Comparison of ENCODE assay signal across 8 mouse cellular contexts in genomic region chr1:131207531-131207930, GRCm38 (mm10). TPM values are rescaled to one million over a fixed set of nuclear protein-coding genes. Genes with fewer than 3 reads are reported as not detected.
DNase-seq lines count a peak whose midpoint lies in the region; ATAC-seq and TF ChIP-seq lines count a peak whose summit lies in the region.

No protein-coding gene starts in this region.

- no peak overlapping the region for H3K4me3 ChIP-seq in CH12.LX (replicated peaks in 1 of 3; ENCODE audit: low read depth in 2 of 3, low read length in 2 of 3, poor library complexity in 1 of 3)
- H3K4me3 ChIP-seq in heart, embryonic 16.5 days (ENCODE audit: low read length): no peak overlapping the region

- no peaks in the 10 kb centered on the region for H3K27me3 ChIP-seq in CH12.LX (replicated peaks)
- H3K27me3 ChIP-seq in heart, embryonic 16.5 days (ENCODE audit: control insufficient read depth, insufficient read depth, low read length): no peaks in the 10 kb centered on the region

- H3K27ac ChIP-seq in CH12.LX (ENCODE audit: insufficient read depth, low read depth): no peak overlapping the region
- no peak overlapping the region for H3K27ac ChIP-seq in heart, embryonic 16.5 days (ENCODE audit: low read length)

- no peak for TF ChIP-seq POLR2A in CH12.LX (IDR thresholded peaks at IDR 0.05; ENCODE audit: low read depth, low read length)

- no peak overlapping the region for H3K9ac ChIP-seq in CH12.LX (ENCODE audit: insufficient read depth, low read depth)
- H3K9ac ChIP-seq in heart, embryonic 16.5 days (ENCODE audit: low read length): no peak overlapping the region

- peak; percentile 77 for TF ChIP-seq RAD21 in CH12.LX (IDR thresholded peaks at IDR 0.05; ENCODE audit: low read depth, low read length)

- ATAC-seq in heart, embryonic 16.5 days (replicated peaks; ENCODE audit: extremely low read depth, insufficient read depth, low FRiP score): 0 out of 2 replicates have a peak, but pooled peaks have one; percentile 62
- no peak for ATAC-seq in inflammation-experienced regulatory T-cells, adult 6 months

- no peak for TF ChIP-seq EP300 in CH12.LX (IDR thresholded peaks at IDR 0.05; ENCODE audit: low read length)

- H3K4me2 ChIP-seq in CH12.LX (ENCODE audit: insufficient read depth, low read depth, poor library complexity, severe bottlenecking): no peak overlapping the region
- no peak overlapping the region for H3K4me2 ChIP-seq in heart, embryonic 16.5 days (ENCODE audit: low read depth, low read length)

- no peaks in the 10 kb centered on the region for H3K79me2 ChIP-seq in CH12.LX (replicated peaks; ENCODE audit: control insufficient read depth, extremely low read depth, insufficient read depth, poor library complexity, severe bottlenecking)

- TF ChIP-seq CTCF in CH12.LX (conservative IDR thresholded peaks at IDR 0.05 in 1 of 2, IDR thresholded peaks at IDR 0.05 in 1 of 2; ENCODE audit: low read depth in 2 of 2, low read length in 2 of 2): peak; percentile 25 to 92; a peak in 3 of 4 replicates

- peaks cover 18 to 27% of the 10 kb centered on the region in 2 experiments for H3K4me1 ChIP-seq in CH12.LX (ENCODE audit: control insufficient read depth in 1 of 2, insufficient read depth in 2 of 2)
- H3K4me1 ChIP-seq in heart, embryonic 16.5 days (ENCODE audit: control insufficient read depth, insufficient read depth, low read length): 0 out of 2 replicates have a peak, but pooled peaks cover 2% of the 10 kb centered on the region

- WGBS in heart, embryonic 16.5 days: 3% methylated on average over 5 of the region's 5 CpGs

- H3K9me3 ChIP-seq in CH12.LX (replicated peaks; ENCODE audit: low read length): no peaks in the 10 kb centered on the region
- no peaks in the 10 kb centered on the region for H3K9me3 ChIP-seq in heart, embryonic 16.5 days (replicated peaks; ENCODE audit: control insufficient read depth, low read length)

- peak; percentile 55 for DNase-seq in CH12.LX (ENCODE audit: extremely low read depth)
- peak; percentile 81 for DNase-seq in T-cell, adult 2 months (ENCODE audit: low spot score)
- peak; percentile 78 for DNase-seq in embryo, embryonic 11 days
- peak; percentile 66 to 75 for DNase-seq in kidney, postnatal 25 days
- DNase-seq in mesoderm, embryonic 11.5 days (ENCODE audit: low read depth, low spot score): peak; percentile 60
- peak; percentile 88 for DNase-seq in right cerebral cortex, postnatal 4 days

- dilution Hi-C loops in CH12.LX (cut with MboI; ENCODE audit: extremely low pct_ligation_motif_present, extremely low pct_unique_long_range_greater_than_20kb, low sequenced_read_pairs): no loop called here

- in situ Hi-C loops in CH12.LX (cut with MboI; ENCODE audit: low pct_ligation_motif_present, low pct_unique_long_range_greater_than_20kb, low sequenced_read_pairs): no loop called here

- no peaks in the 10 kb centered on the region for H3K36me3 ChIP-seq in CH12.LX (replicated peaks in 1 of 2; ENCODE audit: control insufficient read depth in 1 of 2, insufficient read depth in 1 of 2, low read length in 1 of 2)
- no peaks in the 10 kb centered on the region for H3K36me3 ChIP-seq in heart, embryonic 16.5 days (ENCODE audit: control insufficient read depth, insufficient read depth)

TF ChIP-seq in CH12.LX, 34 proteins besides CTCF, POLR2A, EP300 and RAD21:
- TF ChIP-seq USF2 (conservative IDR thresholded peaks at IDR 0.05; ENCODE audit: low read depth, low read length) (no peak), JUND (conservative IDR thresholded peaks at IDR 0.05; ENCODE audit: low read depth, low read length) (no peak), NRF1 (IDR thresholded peaks at IDR 0.05; ENCODE audit: low read depth, low read length) (no peak), SIN3A (IDR thresholded peaks at IDR 0.05; ENCODE audit: low read length) (no peak), SMC3 (IDR thresholded peaks at IDR 0.05; ENCODE audit: low read depth, low read length) (peak; percentile 94), POLR2AphosphoS2 (IDR thresholded peaks at IDR 0.05; ENCODE audit: low read depth, low read length) (no peak), TBP (conservative IDR thresholded peaks at IDR 0.05; ENCODE audit: low read depth, low read length) (no peak), KAT2A (IDR thresholded peaks at IDR 0.05; ENCODE audit: insufficient replicate concordance, low read length) (no peak), MXI1 (IDR thresholded peaks at IDR 0.05; ENCODE audit: low read depth, low read length) (no peak), ZC3H11A (IDR thresholded peaks at IDR 0.05; ENCODE audit: low read depth, low read length) (peak; percentile 42; the same call in 1 of the 2 replicates), IRF4 (IDR thresholded peaks at IDR 0.05; ENCODE audit: low read depth, low read length) (peak; percentile 40; the same call in 1 of the 2 replicates), JUN (IDR thresholded peaks at IDR 0.05; ENCODE audit: insufficient read depth, low read depth, low read length) (no peak), PAX5 (IDR thresholded peaks at IDR 0.05; ENCODE audit: low read length) (no peak), MAZ (IDR thresholded peaks at IDR 0.05; ENCODE audit: low read depth, low read length) (0 out of 2 replicates have a peak, but pooled peaks have one; percentile 50), NELFE (IDR thresholded peaks at IDR 0.05; ENCODE audit: low read depth, low read length) (no peak), CHD1 (IDR thresholded peaks at IDR 0.05; ENCODE audit: low read depth, low read length) (no peak)

RNA-seq across cellular contexts. Expression of gene Rassf5, which starts 37.5 kb away (rescaled TPM):
- total RNA-seq in CH12.LX (2012; rRNA removed) (11.2 and 11.5 TPM in 2 replicates), CH12.LX (2014; rRNA removed) (16.3 and 18.4 TPM in 2 replicates)
- polyA plus RNA-seq in CH12.LX (2012; ENCODE audit: insufficient read length, low read depth): 29.7 and 32.1 TPM in 2 replicates
- polyA plus RNA-seq in heart, embryonic 16.5 days (2015; fragmentation: Nextera tagmentation; extraction: Ambion mirVana): 15.0 and 22.5 TPM in 2 replicates
- 100 to 1,000 TPM; 267 to 383 (median 370) TPM for polyA plus RNA-seq in inflammation-experienced regulatory T-cells, adult 6 months (2017; shearing (Covaris generic))

RNA-seq across cellular contexts. Expression of gene Eif2d, which starts 54.5 kb away (rescaled TPM):
- total RNA-seq in CH12.LX (2012; rRNA removed) (48.8 and 53.0 TPM in 2 replicates), CH12.LX (2014; rRNA removed) (41.0 and 46.9 TPM in 2 replicates)
- 57.2 and 64.3 TPM in 2 replicates for polyA plus RNA-seq in CH12.LX (2012; ENCODE audit: insufficient read length, low read depth)
- polyA plus RNA-seq in heart, embryonic 16.5 days (2015; fragmentation: Nextera tagmentation; extraction: Ambion mirVana): 48.1 and 50.1 TPM in 2 replicates
- polyA plus RNA-seq in inflammation-experienced regulatory T-cells, adult 6 months (2017; shearing (Covaris generic)): 10 to 100 TPM; 53.4 to 71.7 (median 60.8) TPM
